9 mouse cellular contexts compared by ENCODE assay signal in the genomic region with DNA sequence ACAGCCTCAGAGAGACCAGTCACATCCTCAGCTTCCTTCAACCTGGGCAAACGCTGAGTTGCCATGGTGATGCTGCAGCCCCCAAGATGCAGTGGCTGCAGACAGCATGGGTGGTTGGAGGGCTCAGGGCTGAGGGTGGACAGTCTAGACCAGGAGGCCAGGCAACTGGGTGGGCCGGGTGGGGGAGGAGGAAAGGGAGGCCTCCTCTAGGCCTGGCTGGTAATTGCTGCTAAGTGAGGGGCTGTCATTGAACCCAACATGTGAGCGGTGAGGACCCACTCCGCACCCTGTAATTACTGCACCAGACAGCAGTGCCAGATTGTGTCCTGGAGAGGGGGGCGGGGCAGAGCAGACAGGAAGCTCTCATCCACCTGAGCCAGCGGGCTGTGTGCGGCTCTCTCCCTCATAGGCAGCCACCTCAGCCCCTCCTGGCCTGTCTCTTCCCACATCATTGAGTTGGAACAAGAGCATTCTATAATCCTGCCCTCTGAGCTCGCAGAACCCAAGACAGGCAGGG. TPM values are rescaled to one million over a fixed set of nuclear protein-coding genes. Genes with fewer than 3 reads are reported as not detected.
DNase-seq lines count a peak whose midpoint lies in the region; ATAC-seq lines count a peak whose summit lies in the region.
"Had no signal": no experiment of that assay in that cellular context is flagged by ENCODE, and none has a peak within 500 bp of the region (broad histone marks: within the 10 kb centered on the region; RNA-seq: fewer than 3 reads in every experiment).

No protein-coding gene starts in this region.

- H3K4me3 ChIP-seq in kidney, embryonic 14.5 days (ENCODE audit: low read length), result no peak overlapping the region
- no peak overlapping the region for H3K4me3 ChIP-seq in embryonic facial prominence, embryonic 11.5 days (ENCODE audit: low read depth, low read length)
- H3K4me3 ChIP-seq in hindbrain, embryonic 16.5 days (ENCODE audit: low read length), result no peak overlapping the region
- H3K4me3 ChIP-seq in neural tube, embryonic 13.5 days, result no peak overlapping the region
- H3K4me3 ChIP-seq in heart, embryonic 11.5 days (ENCODE audit: low read depth, low read length), result no peak overlapping the region
- H3K4me3 ChIP-seq: lung, embryonic 15.5 days had no signal

- no peak overlapping the region for H3K4me2 ChIP-seq in kidney, embryonic 14.5 days (replicated peaks; ENCODE audit: low read depth, low read length)
- no peak overlapping the region for H3K4me2 ChIP-seq in embryonic facial prominence, embryonic 11.5 days (ENCODE audit: low read depth, low read length)
- no peak overlapping the region for H3K4me2 ChIP-seq in hindbrain, embryonic 16.5 days (ENCODE audit: low read length)
- H3K4me2 ChIP-seq in neural tube, embryonic 13.5 days, result no peak overlapping the region
- no peak overlapping the region for H3K4me2 ChIP-seq in heart, embryonic 11.5 days
- H3K4me2 ChIP-seq: lung, embryonic 15.5 days had no signal

- H3K27ac ChIP-seq in kidney, embryonic 14.5 days (ENCODE audit: low read depth, low read length), result no peak overlapping the region
- no peak overlapping the region for H3K27ac ChIP-seq in embryonic facial prominence, embryonic 11.5 days (replicated peaks; ENCODE audit: low read depth, low read length)
- H3K27ac ChIP-seq in hindbrain, embryonic 16.5 days (ENCODE audit: low read depth, low read length), result peak overlapping the region; percentile 74
- peak overlapping the region; percentile 54 for H3K27ac ChIP-seq in neural tube, embryonic 13.5 days (replicated peaks)
- H3K27ac ChIP-seq in heart, embryonic 11.5 days (ENCODE audit: low read depth, low read length), result no peak overlapping the region
- H3K27ac ChIP-seq: lung, embryonic 15.5 days had no signal

- 9% methylated on average over 7 of the region's 8 CpGs for WGBS in kidney, embryonic 14.5 days
- WGBS in embryonic facial prominence, embryonic 11.5 days, result 27% methylated on average over 7 of the region's 8 CpGs
- 21% methylated on average over 7 of the region's 8 CpGs for WGBS in hindbrain, embryonic 16.5 days
- 34% methylated on average over 8 of the region's 8 CpGs for WGBS in neural tube, embryonic 13.5 days
- 49% methylated on average over 8 of the region's 8 CpGs for WGBS in heart, embryonic 11.5 days (ENCODE audit: insufficient replicate concordance)

- peaks cover 19% of the 10 kb centered on the region for H3K4me1 ChIP-seq in kidney, embryonic 14.5 days (ENCODE audit: control insufficient read depth, insufficient read depth, low read length)
- 0 out of 2 replicates have a peak, but pooled peaks cover 2% of the 10 kb centered on the region for H3K4me1 ChIP-seq in embryonic facial prominence, embryonic 11.5 days (ENCODE audit: control insufficient read depth, insufficient read depth, low read length)
- peaks cover 19% of the 10 kb centered on the region for H3K4me1 ChIP-seq in hindbrain, embryonic 16.5 days (ENCODE audit: control insufficient read depth, insufficient read depth, low read depth, low read length)
- H3K4me1 ChIP-seq in neural tube, embryonic 13.5 days (replicated peaks), result peaks cover 44% of the 10 kb centered on the region
- peaks cover 4% of the 10 kb centered on the region; the same call in 1 of the 2 replicates for H3K4me1 ChIP-seq in heart, embryonic 11.5 days (ENCODE audit: control insufficient read depth, insufficient read depth, low read length)
- H3K4me1 ChIP-seq: lung, embryonic 15.5 days had no signal

- 0 out of 2 replicates have a peak, but pooled peaks cover 3% of the 10 kb centered on the region for H3K27me3 ChIP-seq in kidney, embryonic 14.5 days (ENCODE audit: control insufficient read depth, insufficient read depth, low read length)
- no peaks in the 10 kb centered on the region for H3K27me3 ChIP-seq in embryonic facial prominence, embryonic 11.5 days (ENCODE audit: control insufficient read depth, insufficient read depth, low read length)
- no peaks in the 10 kb centered on the region for H3K27me3 ChIP-seq in hindbrain, embryonic 16.5 days (replicated peaks; ENCODE audit: control insufficient read depth, insufficient read depth, low read length)
- peaks cover 41% of the 10 kb centered on the region for H3K27me3 ChIP-seq in neural tube, embryonic 13.5 days
- H3K27me3 ChIP-seq in heart, embryonic 11.5 days (ENCODE audit: control insufficient read depth, insufficient read depth, low read length), result no peaks in the 10 kb centered on the region
- H3K27me3 ChIP-seq: lung, embryonic 15.5 days had no signal

- DNase-seq in kidney, postnatal 14 days, result no peak
- DNase-seq in embryonic facial prominence, embryonic 11.5 days (ENCODE audit: low spot score), result peak; percentile 48
- DNase-seq in thymus, postnatal 0 days (ENCODE audit: low spot score), result no peak
- DNase-seq in urinary bladder, postnatal 4 days (ENCODE audit: low spot score in 2 of 2), result no peak

- H3K9me3 ChIP-seq in kidney, embryonic 14.5 days (ENCODE audit: control insufficient read depth, low read length), result no peaks in the 10 kb centered on the region
- H3K9me3 ChIP-seq in embryonic facial prominence, embryonic 11.5 days (replicated peaks; ENCODE audit: control insufficient read depth, low read length), result no peaks in the 10 kb centered on the region
- no peaks in the 10 kb centered on the region for H3K9me3 ChIP-seq in hindbrain, embryonic 16.5 days (ENCODE audit: control insufficient read depth, low read length)
- no peaks in the 10 kb centered on the region for H3K9me3 ChIP-seq in neural tube, embryonic 13.5 days
- H3K9me3 ChIP-seq in heart, embryonic 11.5 days (replicated peaks; ENCODE audit: control insufficient read depth, low read length), result no peaks in the 10 kb centered on the region
- H3K9me3 ChIP-seq: lung, embryonic 15.5 days had no signal

- no peak overlapping the region for H3K9ac ChIP-seq in kidney, embryonic 14.5 days (ENCODE audit: low read depth, low read length)
- no peak overlapping the region for H3K9ac ChIP-seq in embryonic facial prominence, embryonic 11.5 days (replicated peaks; ENCODE audit: low read length)
- H3K9ac ChIP-seq in hindbrain, embryonic 16.5 days (ENCODE audit: low read depth, low read length), result peak overlapping the region; percentile 45; the same call in 1 of the 2 replicates
- H3K9ac ChIP-seq in neural tube, embryonic 13.5 days, result peak overlapping the region; percentile 41; the same call in 1 of the 2 replicates
- H3K9ac ChIP-seq in heart, embryonic 11.5 days (ENCODE audit: low read depth, low read length), result no peak overlapping the region
- H3K9ac ChIP-seq: lung, embryonic 15.5 days had no signal

- ATAC-seq in kidney, embryonic 14.5 days (ENCODE audit: low FRiP score, low TSS enrichment), result peak; percentile 42
- peak; percentile 71 for ATAC-seq in embryonic facial prominence, embryonic 11.5 days (replicated peaks; ENCODE audit: insufficient number of reproducible peaks, low FRiP score, low TSS enrichment, low read depth)
- peak; percentile 75 for ATAC-seq in hindbrain, embryonic 16.5 days
- ATAC-seq in neural tube, embryonic 13.5 days (ENCODE audit: low read depth), result peak; percentile 60
- no peak for ATAC-seq in heart, embryonic 11.5 days (replicated peaks; ENCODE audit: insufficient number of reproducible peaks, low FRiP score, low TSS enrichment)

- peaks cover 20% of the 10 kb centered on the region for H3K36me3 ChIP-seq in kidney, embryonic 14.5 days (ENCODE audit: control insufficient read depth, insufficient read depth, low read length)
- H3K36me3 ChIP-seq in embryonic facial prominence, embryonic 11.5 days (replicated peaks; ENCODE audit: control insufficient read depth, insufficient read depth, low read depth, low read length), result no peaks in the 10 kb centered on the region; the same call in 1 of the 2 replicates
- H3K36me3 ChIP-seq in hindbrain, embryonic 16.5 days (ENCODE audit: control insufficient read depth, insufficient read depth, low read length), result peaks cover 4% of the 10 kb centered on the region
- H3K36me3 ChIP-seq in neural tube, embryonic 13.5 days, result peaks cover 26% of the 10 kb centered on the region
- no peaks in the 10 kb centered on the region for H3K36me3 ChIP-seq in heart, embryonic 11.5 days (ENCODE audit: control insufficient read depth, insufficient read depth, low read length)

RNA-seq across cellular contexts. Expression of a gene that starts 12.5 kb away (rescaled TPM):
- polyA plus RNA-seq in kidney, embryonic 14.5 days (2014; fragmentation: Nextera tagmentation; extraction: Ambion mirVana), result 35.4 and 54.1 TPM in 2 replicates
- polyA plus RNA-seq in embryonic facial prominence, embryonic 11.5 days (2014; fragmentation: Nextera tagmentation; extraction: Ambion mirVana), result 38.6 and 41.8 TPM in 2 replicates
- 73.4 and 79.6 TPM in 2 replicates for polyA plus RNA-seq in hindbrain, embryonic 16.5 days (2015; fragmentation: Nextera tagmentation; extraction: Ambion mirVana)
- 51.3 and 57.3 TPM in 2 replicates for polyA plus RNA-seq in neural tube, embryonic 13.5 days (2015; fragmentation: Nextera tagmentation; extraction: Ambion mirVana)
- polyA plus RNA-seq in thymus, postnatal 0 days (2015; fragmentation: Nextera tagmentation; extraction: Ambion mirVana), result 49.5 and 49.6 TPM in 2 replicates
- 32.4 and 38.9 TPM in 2 replicates for polyA plus RNA-seq in heart, embryonic 11.5 days (2014; fragmentation: Nextera tagmentation; extraction: Ambion mirVana)

RNA-seq across cellular contexts. Expression of a gene that starts 40.5 kb away (rescaled TPM):
- polyA plus RNA-seq in kidney, embryonic 14.5 days (2014; fragmentation: Nextera tagmentation; extraction: Ambion mirVana), result 0.74 and 1.2 TPM in 2 replicates
- polyA plus RNA-seq in embryonic facial prominence, embryonic 11.5 days (2014; fragmentation: Nextera tagmentation; extraction: Ambion mirVana), result 1.2 and 1.3 TPM in 2 replicates
- 11.0 and 13.1 TPM in 2 replicates for polyA plus RNA-seq in hindbrain, embryonic 16.5 days (2015; fragmentation: Nextera tagmentation; extraction: Ambion mirVana)
- polyA plus RNA-seq in neural tube, embryonic 13.5 days (2015; fragmentation: Nextera tagmentation; extraction: Ambion mirVana), result 11.1 and 11.4 TPM in 2 replicates
- polyA plus RNA-seq in thymus, postnatal 0 days (2015; fragmentation: Nextera tagmentation; extraction: Ambion mirVana), result 0.14 and 0.21 TPM in 2 replicates
- polyA plus RNA-seq in heart, embryonic 11.5 days (2014; fragmentation: Nextera tagmentation; extraction: Ambion mirVana), result 0.06 and 0.16 TPM in 2 replicates

RNA-seq across cellular contexts. Expression of a gene that starts 51.1 kb away (rescaled TPM):
- polyA plus RNA-seq in kidney, embryonic 14.5 days (2014; fragmentation: Nextera tagmentation; extraction: Ambion mirVana), result 56.9 and 84.1 TPM in 2 replicates
- polyA plus RNA-seq in embryonic facial prominence, embryonic 11.5 days (2014; fragmentation: Nextera tagmentation; extraction: Ambion mirVana), result 85.9 and 92.9 TPM in 2 replicates
- 96.2 and 115 TPM in 2 replicates for polyA plus RNA-seq in hindbrain, embryonic 16.5 days (2015; fragmentation: Nextera tagmentation; extraction: Ambion mirVana)
- polyA plus RNA-seq in neural tube, embryonic 13.5 days (2015; fragmentation: Nextera tagmentation; extraction: Ambion mirVana), result 89.8 and 95.7 TPM in 2 replicates
- polyA plus RNA-seq in thymus, postnatal 0 days (2015; fragmentation: Nextera tagmentation; extraction: Ambion mirVana), result 39.8 and 42.8 TPM in 2 replicates
- 50.6 and 59.5 TPM in 2 replicates for polyA plus RNA-seq in heart, embryonic 11.5 days (2014; fragmentation: Nextera tagmentation; extraction: Ambion mirVana)

Comparison
In these comparisons a context has a peak if more than half of its experiments do, and no peak if none do; other contexts are left out.
1. H3K27ac ChIP-seq: peak in hindbrain, embryonic 16.5 days (single experiment) and neural tube, embryonic 13.5 days (single experiment); none in kidney, embryonic 14.5 days (single experiment), embryonic facial prominence, embryonic 11.5 days (single experiment) and heart, embryonic 11.5 days (single experiment).
2. H3K9ac ChIP-seq: peak in hindbrain, embryonic 16.5 days (single experiment) and neural tube, embryonic 13.5 days (single experiment); none in kidney, embryonic 14.5 days (single experiment), embryonic facial prominence, embryonic 11.5 days (single experiment) and heart, embryonic 11.5 days (single experiment).